Mouse (Mus musculus) heart, adult 2 months (tissue): ENCODE measurements at regions not wholly inside any gene's neighbourhood (a gene's known extent, or its start where the extent isn't known, plus 50 kb on each side); places are given as distances from the start of the nearest gene placed in this dataset.

ENCODE experiments used
- CTCF ChIP-seq: fragments of 200-600 bp; IDR thresholded peaks from 2 replicates; pipeline ENCODE4 v1.8.1; 2022; ENCODE audit warnings: antibody characterized with exemption, mild to moderate bottlenecking, moderate library complexity
- POLR2A ChIP-seq: fragments of 200-500 bp; IDR thresholded peaks from 2 replicates; pipeline ENCODE4 v1.6.1; 2011; ENCODE audit warnings: mild to moderate bottlenecking, low read depth, low read length, control low read depth; ENCODE audit not compliant: insufficient read depth

DNA sequence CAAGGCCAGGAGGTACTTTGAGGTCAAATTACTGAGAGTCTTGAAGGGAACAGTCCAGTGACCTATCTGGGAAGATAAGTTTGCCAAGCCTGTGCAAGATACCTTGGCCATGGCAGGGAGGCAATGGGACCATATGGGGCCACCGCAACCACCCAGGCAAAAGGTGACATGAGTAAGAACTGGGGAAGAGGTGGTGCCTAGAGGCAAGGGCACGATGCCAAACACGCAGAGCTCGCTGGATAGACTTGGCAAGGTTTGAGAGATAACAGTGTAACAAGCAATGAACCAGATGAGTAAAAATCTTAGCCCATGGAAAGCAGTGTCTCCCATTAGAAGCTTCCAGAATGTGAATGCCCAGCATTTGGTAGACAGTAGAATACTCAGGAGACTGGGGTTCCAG is 128.1 kb downstream of the Dhx15 start:
- TF ChIP-seq POLR2A (no peak), CTCF (no peak)
